Mouse (Mus musculus) ES-E14 (cell line): ENCODE measurements around the gene Mtx1.

ENCODE experiments used
- CHD2 ChIP-seq: IDR thresholded peaks from 2 replicates; pipeline ENCODE4 v1.6.1; 2014; ENCODE audit warnings: mild to moderate bottlenecking, low read depth, low read length, inconsistent platforms
- HCFC1 ChIP-seq: IDR thresholded peaks from 2 replicates; pipeline ENCODE4 v1.6.1; 2012; ENCODE audit warnings: low read length, inconsistent platforms, borderline replicate concordance; ENCODE audit not compliant: insufficient read depth
- ZC3H11A ChIP-seq: IDR thresholded peaks from 2 replicates; pipeline ENCODE4 v1.6.1; 2012; ENCODE audit warnings: low read depth, mild to moderate bottlenecking, inconsistent platforms, low read length, borderline replicate concordance
- ZNF384 ChIP-seq: IDR thresholded peaks from 2 replicates; pipeline ENCODE4 v1.6.1; 2012; ENCODE audit warnings: low read depth, low read length, inconsistent platforms

DNA sequence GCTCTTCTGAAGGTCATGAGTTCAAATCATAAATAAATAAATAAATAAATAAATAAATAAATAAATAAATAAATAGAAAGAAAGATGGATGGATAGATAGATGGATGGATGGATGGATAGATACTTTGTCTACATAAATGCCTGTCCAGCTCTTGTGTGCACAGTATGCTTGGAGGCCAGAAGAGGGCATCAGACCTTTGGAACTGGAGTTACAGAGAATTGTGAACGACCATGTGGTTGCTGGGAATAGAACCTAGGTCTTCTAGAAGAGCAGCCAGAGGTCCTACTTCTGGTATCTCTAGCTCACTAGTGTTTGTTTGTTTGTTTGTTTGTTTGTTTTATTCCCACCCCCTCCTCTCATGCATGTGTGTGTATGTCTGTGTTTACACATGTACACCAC, 33.5 kb downstream of the Mtx1 start:
- TF ChIP-seq ZC3H11A (no peak), ZNF384 (no peak), HCFC1 (no peak), CHD2 (no peak)
